Mouse (Mus musculus): ENCODE data around the gene Ppp1r21.
A peak's percentile ranks its signal among the peaks of the same experiment; 100 is the strongest.

Ppp1r21 gene

DNA sequence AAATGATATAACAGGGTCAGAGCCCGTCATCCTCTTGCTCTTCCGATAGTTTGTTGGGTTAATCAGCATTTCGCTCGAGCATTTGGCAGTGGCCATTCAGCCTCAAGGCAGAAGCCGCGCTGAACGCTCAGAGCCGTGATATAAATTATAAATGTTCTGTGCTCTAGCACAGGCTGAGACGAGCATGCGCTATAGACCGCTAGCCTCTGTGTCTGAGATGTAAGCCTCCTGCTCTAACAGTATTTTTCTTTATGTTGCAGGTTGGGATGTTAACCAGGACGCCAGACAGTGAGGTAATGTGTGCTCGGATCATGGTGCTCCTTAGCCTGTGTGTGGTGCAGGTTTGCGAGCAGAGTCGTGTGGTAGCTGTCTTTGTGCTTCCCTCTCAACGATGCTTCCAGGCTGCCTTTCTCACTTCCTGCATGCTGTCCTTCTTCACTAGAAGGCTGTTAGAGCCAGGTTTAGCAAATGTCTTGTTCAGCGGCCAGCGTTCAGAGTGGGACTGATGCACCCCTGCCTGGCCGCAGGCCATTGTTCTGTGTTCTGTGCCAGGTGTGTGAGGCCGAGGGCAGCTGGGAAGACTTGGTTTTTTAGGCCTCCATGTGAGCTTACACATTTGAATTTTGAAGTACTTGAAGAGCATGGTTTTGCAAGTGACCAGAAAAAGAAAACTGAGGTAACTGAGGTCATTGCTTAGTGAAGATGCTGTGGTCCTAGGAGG lies 48.8 kb downstream of the Ppp1r21 start:
- DNase-seq = no peak

DNA sequence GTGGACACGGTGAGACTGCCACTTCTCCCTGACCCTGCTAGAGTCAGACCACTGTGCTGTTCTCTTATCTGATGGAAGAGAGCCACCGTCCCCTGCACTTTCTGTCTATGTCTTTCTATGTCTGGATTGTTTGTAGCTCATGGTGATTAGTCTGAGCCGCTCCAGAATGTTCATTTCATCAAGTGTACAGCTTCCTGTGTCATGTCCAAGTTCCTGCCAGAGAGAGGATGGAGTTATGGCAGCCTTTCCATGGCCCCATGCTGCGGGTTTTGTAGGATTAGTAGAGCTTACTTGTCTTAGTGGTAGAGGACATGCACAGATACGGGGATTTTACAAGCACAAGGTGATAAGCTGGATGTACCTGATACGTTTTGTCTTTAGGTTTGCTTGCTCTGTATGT lies 50.6 kb downstream of the Ppp1r21 start:
- no peak for DNase-seq

DNA sequence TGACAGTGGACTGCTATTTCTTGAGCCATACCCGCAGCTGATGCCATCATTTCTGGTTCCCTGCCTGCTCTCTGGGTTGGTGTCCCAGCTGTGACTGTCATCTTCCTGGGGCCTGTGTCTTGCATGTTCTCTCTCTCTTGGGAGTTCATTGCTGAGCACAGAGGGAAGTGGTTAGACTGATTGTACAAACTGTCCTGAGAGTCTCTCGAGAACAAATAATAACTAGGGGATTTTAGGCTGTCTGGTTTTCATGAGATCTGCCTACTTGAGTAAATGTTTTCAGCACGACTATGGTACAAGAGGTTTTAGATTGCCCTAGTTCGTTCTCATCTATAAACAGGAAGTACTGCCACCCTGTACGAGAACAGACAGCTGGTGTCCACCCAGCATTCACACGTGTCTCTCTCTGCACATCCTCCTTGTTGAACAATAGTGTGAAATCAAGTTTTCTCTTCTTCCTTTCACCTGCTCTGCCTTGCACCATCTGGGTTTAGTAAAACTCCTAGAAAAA lies 51.6 kb downstream of the Ppp1r21 start:
- no peak for DNase-seq

DNA sequence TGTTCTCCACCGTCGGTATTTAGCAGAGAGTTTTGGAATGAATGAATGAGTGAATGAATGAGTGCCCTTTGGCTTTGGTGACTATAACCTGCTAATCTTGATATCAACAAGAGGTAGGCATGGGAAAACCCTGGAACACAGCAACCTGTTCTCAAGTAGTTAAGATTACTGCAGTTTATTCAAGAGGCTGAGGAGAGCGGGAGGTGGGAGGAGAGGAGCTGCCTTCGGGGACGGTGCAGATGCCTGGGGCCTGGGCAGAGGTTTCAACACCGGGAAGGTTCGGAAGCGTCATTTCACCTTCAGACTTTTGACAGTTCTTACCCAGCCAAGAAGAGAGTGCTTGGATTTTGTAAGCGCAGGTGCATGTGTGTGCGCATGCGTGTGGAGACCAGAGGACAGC lies 53.1 kb downstream of the Ppp1r21 start:
- DNase-seq = no peak

DNA sequence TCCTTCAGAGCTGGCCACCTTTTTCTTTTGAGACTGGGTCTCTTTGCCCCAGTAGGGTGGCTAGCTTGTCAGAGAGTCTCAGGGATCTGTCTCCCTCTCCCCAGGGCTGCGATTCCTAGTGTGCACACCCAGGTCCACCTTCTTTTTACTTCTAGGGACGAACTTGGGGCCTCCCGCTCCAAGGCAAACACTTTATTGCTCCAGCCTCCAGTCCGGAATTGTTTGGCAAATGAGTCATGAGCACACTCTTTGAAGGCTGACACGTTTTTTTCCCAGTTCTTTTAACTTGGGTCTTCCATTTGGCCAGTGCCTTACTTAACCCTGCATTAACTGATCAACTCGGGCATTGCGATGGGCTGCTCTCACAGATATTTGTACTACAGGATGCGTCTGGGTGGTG lies 53.5 kb downstream of the Ppp1r21 start:
- no peak for DNase-seq

DNA sequence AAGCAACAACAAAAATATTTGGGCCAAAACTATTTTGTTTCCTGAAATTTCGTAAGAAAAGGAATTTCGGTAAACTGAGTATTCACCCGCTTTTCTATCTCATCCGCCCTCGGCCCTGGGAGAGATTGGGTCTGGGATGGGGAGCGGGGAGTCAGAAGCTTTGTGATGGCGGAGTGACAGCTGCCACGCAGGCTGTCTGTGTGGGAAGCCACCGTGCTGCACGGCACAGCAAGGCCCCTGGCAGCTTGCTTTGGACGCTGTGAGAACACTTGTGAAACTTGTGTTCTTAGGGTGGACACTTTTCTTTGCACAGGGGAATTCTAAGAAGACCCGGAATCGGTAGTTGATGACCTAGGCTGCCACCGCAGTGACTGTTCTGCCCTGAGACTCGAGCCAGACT lies 57.5 kb downstream of the Ppp1r21 start:
- DNase-seq = no peak

DNA sequence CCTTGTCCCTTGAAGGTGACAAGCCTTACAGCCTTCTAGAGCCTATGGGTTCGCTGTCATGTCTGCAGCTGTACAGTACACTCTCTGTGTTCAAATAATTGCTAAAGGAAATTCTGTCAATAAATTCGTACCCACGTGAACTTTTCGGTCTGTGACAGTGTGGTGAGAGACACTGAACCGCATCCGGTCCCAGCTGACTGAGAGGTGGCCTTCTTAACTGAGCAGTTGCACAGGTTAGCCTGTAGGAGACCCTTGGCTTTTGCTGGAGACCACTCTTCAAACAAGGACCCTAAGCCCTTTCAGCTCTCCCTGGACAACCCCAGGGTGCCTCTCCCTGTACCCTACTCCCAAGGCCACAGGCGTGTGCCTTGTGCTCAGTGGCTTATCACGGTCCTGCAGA lies 58.3 kb downstream of the Ppp1r21 start:
- no peak for DNase-seq

DNA sequence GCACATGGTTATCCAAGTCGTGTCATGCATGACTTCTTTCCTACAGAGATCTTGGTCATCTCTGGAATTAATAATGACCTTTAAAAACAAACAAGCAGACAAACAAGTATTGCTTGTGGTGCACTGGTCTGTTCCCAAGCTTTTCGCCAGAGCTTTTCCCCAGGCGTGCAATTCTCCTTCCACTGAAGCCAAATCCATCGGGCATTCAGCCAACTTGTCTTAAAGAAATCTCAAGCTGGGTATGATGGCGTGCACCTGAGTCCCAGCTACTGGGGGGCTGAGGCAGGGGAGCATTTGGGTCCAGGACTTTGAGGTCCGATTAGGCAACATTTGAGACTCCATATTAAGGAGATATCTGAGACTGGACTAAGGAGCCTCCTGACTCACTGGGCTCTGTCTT lies 60.3 kb downstream of the Ppp1r21 start:
- DNase-seq = peak; percentile 22

DNA sequence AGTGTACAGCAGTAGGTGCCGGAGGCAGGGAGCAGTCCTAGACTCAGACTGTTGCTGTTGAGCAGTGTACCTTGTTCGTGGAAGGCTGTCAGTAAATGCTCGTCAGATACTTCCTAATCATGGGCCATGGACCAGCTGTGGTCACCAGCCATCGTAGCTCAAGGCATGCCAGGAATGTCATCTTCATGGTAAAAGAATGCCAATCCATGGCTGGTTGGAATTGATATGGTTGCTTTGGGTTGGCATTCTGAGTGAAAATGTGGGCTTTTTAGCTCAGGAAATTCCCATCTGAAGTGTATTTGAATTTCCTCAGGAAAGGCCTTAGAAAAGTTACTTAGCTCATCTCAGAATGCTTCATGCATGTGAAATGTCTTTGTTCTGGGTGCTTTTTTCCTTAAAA lies 65.2 kb downstream of the Ppp1r21 start:
- DNase-seq = no peak

DNA sequence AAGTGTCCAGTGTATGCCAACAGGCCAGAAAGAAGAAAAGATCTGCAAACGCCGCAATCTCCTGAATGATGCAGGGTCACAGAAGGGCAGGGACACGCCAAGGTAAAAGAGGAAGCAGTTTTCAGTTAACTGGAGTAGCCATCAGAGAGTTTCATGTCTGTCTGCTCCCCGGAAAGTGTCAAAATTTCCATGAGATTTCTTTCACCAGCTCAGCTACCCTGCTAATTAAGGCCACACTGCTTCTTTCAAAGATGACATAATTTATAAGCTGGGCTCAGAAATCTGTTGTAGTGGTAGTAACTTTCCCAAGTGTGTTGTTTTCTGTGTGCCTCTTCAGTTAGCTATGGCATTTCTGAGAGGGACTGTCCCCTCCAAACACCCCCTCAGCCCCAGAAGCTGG lies 66.2 kb downstream of the Ppp1r21 start:
- DNase-seq = no peak

DNA sequence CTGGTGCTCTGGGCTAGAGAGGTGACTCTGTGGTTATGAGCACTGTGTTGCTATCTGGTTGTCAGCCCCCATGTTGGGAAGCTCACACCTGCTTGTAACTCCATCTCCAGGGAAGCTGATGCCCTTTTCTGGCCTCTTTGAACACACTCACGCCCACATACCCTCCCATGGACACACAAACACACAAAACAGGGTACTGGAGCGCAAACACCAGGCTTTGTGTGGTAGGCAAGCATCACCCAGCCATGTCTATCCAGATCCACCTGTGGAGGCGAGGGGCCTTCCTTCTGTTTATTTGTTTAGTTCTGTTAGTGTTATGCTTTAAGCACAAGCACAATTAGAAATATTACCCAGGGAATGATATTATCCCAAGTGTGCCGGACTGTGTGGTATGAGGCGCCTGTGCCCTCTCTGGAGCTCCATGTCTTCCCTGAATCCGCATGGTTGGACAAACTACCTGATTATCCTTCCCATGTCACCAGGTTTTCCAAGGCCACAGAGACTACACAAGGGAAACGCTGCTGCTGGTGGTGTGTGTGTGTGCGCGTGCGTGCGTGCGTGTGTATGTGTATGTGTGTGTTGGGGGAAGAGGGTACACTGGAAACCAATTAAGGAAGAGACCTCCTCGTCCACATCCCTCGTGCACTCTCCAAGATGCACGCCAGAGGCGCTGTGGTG lies 66.8 kb downstream of the Ppp1r21 start:
- DNase-seq = peak; percentile 80

DNA sequence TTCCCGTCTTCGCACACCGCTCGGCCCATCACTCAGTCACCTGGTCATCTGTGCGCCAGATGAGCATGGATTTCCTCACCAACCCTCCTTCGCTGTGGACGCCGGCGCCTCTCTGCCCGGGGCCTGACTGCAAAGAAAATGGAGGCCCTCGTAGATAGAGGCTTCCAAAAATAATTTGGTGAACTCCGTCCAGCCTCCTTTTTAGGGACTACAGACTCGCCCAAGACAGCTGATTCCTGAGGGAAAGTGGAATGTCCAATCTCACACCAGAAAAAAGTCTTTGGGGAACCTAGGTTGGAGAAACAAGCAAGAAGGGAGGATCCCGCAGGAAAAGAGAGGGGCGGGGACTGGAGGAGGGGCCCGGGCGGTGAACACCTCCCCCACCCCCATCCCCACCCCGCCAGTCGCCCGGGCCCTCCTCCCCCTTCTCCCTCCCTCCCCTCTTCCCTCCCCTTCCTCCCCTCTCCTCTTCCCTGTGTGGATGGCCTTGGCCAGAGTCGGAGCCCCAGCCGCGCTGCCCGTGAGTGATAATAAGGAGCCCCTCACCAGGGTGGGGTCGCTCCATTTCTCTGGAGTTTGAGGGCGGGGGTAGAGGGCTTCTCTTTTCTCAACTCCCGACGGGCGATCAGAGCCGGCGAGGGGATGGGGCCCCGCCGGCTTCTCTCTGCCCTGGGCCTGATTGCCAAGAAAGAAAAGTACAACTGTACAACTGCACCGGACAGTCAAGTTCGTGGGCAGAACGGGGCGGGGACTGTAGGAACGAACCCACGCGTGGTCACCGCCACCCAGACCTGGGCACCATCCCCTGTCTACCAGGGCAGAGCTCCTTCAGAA lies 67.5 kb downstream of the Ppp1r21 start, which contains the start of gene Ston1:
Gene Ston1, plus strand, starts transcription at position 463 of the 834 bp plus-strand sequence.
- peak; percentile 35 for DNase-seq

DNA sequence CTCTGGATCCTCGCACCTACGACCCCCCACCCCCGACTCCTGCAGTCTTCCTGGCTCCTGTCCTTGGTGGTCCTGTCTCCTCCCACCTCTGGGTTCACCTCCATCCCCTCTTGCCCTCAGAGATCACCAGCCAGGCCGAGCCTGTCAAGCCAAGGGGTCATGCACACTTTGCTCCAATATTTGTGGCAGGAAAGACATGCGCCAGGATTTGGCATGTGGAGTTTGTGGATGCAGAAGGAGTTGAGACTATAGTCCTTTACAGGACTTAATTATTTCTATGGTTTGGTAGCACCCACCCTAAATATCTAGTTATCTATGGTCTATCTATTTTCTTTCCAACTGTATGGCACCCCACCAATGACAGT lies 68.1 kb downstream of the Ppp1r21 start:
- DNase-seq = no peak

DNA sequence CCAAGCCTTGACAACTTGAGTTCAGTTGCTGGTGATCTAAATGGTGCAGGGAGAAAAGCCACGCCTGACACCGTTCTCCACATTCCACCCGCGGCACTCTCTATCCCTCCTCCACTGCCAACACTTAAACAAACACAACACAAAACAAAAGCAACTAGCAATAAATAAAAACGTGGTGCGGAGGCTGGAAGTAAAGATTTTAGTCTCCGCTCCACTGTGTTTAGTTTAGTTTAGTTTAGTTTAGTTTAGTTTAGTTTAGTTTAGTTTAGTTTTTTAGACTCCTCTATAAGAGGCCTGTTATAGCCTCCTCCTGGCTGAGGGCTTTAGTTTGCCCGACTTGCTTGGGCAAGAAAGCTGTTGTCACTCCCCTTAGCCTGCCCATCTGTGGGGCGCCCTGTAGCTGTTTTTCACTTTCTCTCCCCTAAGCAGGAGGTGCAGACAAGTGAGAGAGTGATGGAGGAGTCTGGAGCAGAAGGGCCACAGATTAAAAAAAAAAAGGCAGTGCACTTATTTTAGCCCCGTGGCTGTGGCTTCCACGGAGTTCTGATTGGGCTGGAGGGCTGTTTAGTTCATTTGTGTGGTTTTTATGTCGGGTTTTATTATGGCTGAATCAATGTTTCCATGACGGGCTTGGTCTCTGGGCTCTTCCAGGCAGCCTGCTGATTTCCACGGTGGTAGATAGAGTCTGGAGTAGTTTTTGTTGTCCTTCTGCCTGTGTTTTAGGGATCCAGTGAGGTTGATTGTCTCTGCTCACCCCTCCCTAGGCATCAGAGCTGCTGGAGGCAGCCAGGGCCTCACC lies 68.9 kb downstream of the Ppp1r21 start:
- no peak for DNase-seq

DNA sequence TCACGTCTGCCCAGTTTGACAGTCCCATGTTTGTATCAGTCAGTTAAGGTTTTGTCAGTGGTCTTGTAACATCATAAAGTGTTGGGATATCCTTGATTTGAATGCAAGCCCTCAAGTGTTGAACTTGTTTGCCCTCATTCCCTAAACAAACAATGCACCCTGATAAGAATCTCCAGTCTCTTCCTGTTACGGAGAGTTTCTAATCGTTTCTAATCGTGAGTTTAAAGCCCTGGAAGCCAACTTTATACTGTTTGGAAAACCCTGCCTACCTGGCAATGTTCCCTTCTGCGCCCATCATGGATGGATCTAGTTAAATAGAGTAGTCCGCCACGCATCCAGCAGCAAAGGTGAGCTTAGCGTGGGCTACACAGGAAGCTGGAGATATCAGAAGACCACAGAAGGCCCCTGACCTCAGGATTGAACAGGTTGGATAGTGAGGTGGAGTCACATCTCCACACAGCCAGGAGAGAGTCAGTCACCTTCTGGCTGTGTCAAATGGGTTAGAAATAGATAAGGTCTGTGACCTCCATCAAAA lies 70.6 kb downstream of the Ppp1r21 start:
- DNase-seq = no peak

DNA sequence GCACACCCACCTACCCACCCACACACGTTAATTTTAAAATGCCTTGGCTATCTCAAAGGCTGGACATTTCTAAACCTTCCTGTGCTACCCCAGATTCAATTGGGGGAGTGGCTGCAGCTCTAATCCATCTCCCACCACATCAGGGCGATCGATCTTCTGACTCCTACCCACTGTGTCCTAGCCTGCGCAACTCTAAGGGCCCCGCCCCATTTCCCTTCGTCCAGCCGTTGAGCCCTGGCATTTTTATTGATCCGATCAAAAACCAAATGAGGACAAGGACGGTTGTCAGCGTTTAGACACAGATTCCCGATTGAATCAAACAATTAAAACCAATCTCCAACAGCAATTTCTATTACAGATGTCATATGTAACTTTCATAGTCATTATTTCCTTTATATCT lies 74.0 kb downstream of the Ppp1r21 start:
- DNase-seq = no peak

DNA sequence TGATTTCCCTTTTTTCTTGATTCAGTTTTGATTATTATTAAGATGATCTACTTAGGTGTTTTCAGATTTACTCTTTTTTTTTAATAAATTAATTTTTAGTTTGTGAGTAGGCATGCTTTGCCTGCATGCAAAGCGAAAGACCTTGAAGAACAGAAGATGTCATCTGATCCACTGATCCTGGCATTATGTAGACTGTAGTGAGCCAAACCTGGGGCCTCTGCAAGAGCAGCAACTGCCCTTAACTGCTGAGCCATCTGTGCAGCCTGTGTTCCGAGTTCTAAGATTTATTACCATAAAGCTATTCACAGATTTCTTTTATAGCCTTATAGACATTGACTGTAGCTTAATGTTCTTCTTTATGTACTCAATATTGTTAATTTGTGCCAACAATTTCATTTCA lies 76.1 kb downstream of the Ppp1r21 start:
- no peak for DNase-seq

DNA sequence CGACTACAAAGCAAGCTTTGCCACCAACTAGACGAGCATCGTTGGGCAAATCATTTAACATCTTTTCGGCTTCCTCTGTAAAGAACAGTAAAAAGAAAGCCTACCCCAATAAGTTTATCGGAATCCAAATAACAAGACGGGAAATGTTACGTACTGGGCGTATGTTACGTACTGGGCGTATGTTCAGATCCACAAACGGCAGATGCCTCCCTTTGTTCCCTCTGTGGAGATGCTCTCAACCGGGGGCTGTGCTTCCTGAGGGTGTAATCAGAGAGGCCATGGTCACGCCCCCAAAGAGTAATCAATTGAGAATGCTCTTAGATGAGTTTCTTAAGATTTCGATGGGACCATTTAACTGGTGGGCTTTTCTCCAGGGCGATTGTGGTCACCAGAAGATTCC lies 79.4 kb downstream of the Ppp1r21 start:
- DNase-seq = no peak

DNA sequence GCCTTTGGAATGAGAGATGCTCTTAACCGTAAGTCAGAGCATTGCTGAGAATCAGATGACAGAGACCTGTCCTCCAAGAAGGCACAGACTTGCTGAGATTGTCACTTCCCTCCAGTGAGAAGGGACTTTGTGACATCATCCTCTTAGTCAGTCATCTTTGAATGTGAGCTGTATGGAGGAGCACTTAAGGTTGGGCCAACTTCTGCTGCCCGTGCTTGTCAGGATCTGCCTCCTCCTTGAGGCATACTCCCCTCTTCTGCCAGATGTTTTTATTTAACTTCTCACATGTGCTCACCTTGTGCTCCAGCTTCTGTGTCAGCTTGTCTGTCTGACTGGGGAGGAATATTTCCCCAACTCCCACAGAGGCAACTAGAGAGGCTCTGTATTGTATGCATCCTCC lies 81.1 kb downstream of the Ppp1r21 start:
- no peak for DNase-seq

DNA sequence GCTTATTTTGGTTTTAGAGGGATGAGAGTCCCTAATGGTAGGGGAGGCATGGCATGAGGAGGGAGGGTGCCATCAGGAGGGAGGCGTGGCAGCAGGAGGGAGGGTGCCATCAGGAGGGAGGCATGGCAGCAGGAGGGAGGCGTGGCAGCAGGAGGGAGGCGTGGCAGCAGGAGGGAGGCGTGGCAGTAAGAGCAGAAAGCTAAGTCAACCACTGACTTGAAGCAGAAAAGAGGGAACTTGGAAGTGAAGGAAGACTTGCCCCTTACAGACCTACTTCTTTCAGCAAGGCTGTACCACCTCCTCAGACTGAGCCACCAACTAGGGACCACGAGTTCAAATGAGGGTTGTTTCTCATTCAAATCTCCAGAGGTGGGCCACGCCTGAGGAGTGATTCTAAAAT lies 83.3 kb downstream of the Ppp1r21 start:
- DNase-seq = no peak

DNA sequence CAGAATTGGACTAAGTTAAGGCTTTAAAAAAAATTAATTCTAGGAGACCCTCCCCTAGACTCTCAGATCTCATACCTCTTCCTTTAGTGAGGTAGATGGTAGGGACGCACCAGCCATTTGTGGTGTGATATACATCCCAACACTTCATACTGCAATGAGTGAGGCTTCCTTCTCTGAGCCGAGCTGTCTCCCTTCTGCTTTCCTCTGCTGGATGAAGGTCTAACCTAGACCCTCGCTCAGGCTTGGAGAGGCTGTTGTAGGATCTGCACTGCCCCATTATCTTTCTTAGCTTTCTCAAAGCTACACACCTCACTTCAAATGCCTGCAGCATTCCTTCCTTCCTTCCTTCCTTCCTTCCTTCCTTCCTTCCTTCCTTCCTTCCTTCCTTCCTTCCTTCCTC lies 83.8 kb downstream of the Ppp1r21 start:
- DNase-seq = no peak

DNA sequence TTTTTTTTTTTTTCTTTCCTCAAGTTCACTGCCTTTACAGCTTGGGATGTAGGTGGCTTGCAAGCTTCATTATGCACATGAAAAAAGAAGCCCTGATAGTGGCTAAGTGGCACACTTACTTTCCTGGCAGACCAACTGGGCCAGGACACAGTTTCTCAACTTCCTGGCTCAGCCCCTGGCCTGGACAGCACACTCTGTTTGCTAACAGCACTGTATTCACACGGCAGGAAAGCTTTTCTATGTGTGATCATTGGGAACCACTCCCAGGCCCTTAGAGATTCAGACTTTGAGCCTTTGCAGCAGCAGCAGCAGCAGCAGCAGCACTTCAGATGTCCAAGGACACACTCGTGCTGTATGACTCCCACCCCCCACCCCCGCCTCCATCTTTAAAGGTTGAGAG lies 84.3 kb downstream of the Ppp1r21 start:
- no peak for DNase-seq

DNA sequence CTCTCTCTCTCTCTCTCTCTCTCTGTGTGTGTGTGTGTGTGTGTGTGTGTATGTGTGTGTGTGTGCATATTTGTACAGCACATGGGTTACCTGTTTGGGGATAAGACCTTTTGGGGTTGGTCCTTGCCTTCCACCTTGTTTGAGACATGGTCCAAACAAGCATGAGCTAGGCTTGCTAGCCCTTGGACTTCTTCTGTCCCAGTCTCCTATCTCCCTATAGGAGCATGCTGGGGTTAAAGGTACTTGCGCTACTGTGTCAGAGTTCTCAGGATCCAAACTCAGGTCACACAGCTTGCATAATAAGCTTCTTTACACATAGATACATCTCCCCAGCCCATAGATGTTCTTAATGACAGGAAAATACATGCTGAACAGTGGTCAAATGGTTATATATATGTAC lies 84.8 kb downstream of the Ppp1r21 start:
- DNase-seq = no peak
